Mouse (Mus musculus): ENCODE results near the gene Prss16. TPM values are rescaled to one million over a fixed set of nuclear protein-coding genes. Genes with fewer than 3 reads are reported as not detected.
"Not testable (repeated sequence)": the region's sequence is repeated elsewhere in the genome, so short reads cannot be mapped to it uniquely, and the experiment has no call there.

Prss16 gene
- polyA plus RNA-seq, 1 experiment: not detected

DNA sequence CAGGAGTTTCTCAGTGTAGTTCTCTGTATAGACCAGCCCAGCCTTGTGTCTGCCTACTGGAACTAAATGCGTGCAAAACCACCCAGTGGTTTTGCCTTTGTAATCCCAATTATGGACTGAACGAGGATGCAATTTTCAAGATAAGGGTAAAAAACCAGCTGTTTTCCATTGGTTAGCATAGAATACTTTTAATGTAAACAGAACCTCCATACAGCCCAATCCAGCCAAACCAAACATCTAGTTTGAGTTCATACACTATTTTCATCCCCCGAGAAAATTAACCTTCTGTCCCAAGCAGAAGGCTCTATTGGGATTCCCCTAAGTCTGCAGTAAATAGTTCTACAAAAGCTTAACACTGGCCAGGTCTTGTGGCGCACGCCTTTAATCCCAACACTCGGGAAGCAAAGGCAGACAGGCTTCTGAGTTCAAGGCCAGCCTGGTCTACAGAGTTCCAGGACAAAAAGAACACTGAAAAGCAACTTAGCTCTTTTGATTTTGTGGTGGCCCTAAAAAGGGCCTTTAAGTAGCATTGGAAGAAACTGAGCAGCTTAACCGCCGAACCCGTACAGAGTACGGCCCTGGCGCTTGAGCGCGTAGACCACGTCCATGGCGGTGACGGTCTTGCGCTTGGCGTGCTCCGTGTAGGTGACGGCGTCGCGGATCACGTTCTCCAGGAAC is 31.1 kb upstream of the Prss16 start:
- Histone ChIP-seq H3K4me3 (ENCODE audit: insufficient read depth, low read depth, low read length) (peak overlapping the region; percentile 45), H3K27ac (replicated peaks; ENCODE audit: low read depth, low read length) (no peak overlapping the region), H3K4me1 (ENCODE audit: control insufficient read depth, insufficient read depth, insufficient read length, low read length) (peaks cover 3% of the 10 kb centered on the region)

GRCm38 (mm10) chr13:22039951-22040463 is 30.5 kb upstream of the Prss16 start:
- H3K27ac ChIP-seq (replicated peaks; ENCODE audit: low read depth, low read length): no peak overlapping the region

DNA sequence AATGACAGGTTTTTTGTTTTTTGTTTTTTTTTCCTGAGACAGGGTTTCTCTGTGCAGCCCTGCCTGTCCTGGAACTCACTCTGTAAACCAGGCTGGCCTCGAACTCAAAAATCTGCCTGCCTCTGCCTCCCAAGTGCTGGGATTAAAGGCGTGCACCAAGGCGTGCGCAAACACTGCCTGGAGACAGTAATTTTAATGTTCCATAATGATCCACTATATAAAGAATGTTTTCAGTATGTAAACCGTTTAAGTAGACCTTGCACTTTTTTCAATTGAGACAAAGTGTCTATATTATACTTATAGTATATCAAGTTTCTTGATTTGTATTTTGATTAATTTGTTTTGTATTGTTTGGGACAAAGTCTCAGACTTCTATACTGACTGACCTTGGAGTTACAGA is 29.8 kb upstream of the Prss16 start:
- no peak overlapping the region for H3K4me3 ChIP-seq (ENCODE audit: insufficient read depth, low read depth, low read length)
- peaks cover 3% of the 10 kb centered on the region for H3K4me1 ChIP-seq (ENCODE audit: control insufficient read depth, insufficient read depth, insufficient read length, low read length)
- no peak overlapping the region for H3K27ac ChIP-seq (replicated peaks; ENCODE audit: low read depth, low read length)

More at GRCm38 (mm10) chr13:22039951-22040463, 30.5 kb upstream of the Prss16 start:
- H3K4me1 ChIP-seq (ENCODE audit: control insufficient read depth, insufficient read depth, insufficient read length, low read length): peaks cover 3% of the 10 kb centered on the region
- H3K4me3 ChIP-seq (ENCODE audit: insufficient read depth, low read depth, low read length): no peak overlapping the region

DNA sequence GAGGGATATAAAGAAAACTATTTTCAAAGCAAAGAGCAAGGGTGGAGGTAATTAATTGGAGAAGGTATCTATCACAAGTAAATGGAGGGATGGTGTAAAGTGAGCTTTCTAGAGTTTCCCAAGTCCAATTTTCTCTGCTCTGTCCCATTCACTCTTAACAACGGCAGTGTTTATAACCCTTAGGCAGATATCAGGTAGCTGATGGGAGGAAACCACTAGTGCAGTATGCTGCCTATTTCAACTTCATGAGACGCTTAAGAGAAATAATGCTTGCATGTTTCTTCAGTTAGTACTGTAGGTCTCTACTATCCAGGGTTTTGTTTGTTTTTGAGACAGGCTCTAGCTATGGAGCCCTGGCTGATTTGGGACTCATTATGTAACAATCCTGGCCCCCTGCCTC is 27.9 kb upstream of the Prss16 start:
- Histone ChIP-seq H3K27ac (replicated peaks; ENCODE audit: low read depth, low read length) (no peak overlapping the region), H3K4me3 (ENCODE audit: insufficient read depth, low read depth, low read length) (no peak overlapping the region), H3K4me1 (ENCODE audit: control insufficient read depth, insufficient read depth, insufficient read length, low read length) (peaks cover 3% of the 10 kb centered on the region; the same call in 1 of the 2 replicates)

GRCm38 (mm10) chr13:22036986-22037385 is 27.4 kb upstream of the Prss16 start:
- no peak overlapping the region for H3K27ac ChIP-seq (replicated peaks; ENCODE audit: low read depth, low read length)
- no peak overlapping the region for H3K4me3 ChIP-seq (ENCODE audit: insufficient read depth, low read depth, low read length)
- H3K4me1 ChIP-seq (ENCODE audit: control insufficient read depth, insufficient read depth, insufficient read length, low read length): peaks cover 3% of the 10 kb centered on the region; the same call in 1 of the 2 replicates

DNA sequence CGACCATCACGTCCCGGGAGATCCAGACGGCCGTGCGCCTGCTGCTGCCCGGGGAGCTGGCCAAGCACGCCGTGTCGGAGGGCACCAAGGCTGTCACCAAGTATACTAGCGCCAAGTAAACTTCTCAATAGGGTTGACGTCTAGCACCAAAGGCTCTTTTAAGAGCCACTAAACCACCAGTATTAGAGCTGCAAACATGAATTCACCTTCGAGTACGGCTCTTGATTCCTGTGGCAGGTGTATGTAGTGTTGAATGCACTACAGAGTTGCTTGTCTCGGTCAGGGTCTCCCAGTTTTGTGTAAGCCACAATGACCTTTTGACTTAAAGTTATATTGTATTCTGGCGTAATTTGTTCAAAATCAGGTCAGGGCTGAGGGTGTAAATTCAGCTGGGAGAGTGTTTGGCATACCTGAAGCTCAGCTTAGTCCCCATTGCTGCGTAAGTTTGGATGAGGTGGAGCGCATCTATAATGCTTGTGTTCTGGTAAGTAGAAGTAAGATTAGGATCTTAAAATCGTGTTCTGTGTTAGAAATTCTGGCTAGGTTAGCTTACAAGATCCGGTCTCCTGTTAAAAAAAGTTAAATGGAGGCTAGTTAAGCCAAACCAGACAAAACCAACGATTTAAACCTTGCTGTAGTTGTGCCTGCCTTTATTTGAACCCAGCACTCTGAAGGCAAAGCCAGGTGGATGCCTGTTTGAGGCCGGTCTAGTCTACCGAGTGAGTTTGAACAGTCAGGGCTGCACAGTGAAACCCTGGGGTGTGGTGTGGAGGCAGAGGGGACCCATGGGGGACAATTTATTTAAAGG is 26.8 kb upstream of the Prss16 start:
- peak overlapping the region; percentile 34 for H3K4me3 ChIP-seq (ENCODE audit: insufficient read depth, low read depth, low read length)
- H3K4me1 ChIP-seq (ENCODE audit: control insufficient read depth, insufficient read depth, insufficient read length, low read length): peaks cover 3% of the 10 kb centered on the region; the same call in 1 of the 2 replicates
- no peak overlapping the region for H3K27ac ChIP-seq (replicated peaks; ENCODE audit: low read depth, low read length)

- H3K4me1 ChIP-seq (ENCODE audit: control insufficient read depth, insufficient read depth, insufficient read length, low read length); H3K27ac ChIP-seq (replicated peaks; ENCODE audit: low read depth, low read length): not testable (repeated sequence)
- peak within 1 kb of the TSS; percentile 49 for H3K4me3 ChIP-seq (ENCODE audit: insufficient read depth, low read depth, low read length)
Observed at GRCm38 (mm10) chr13:22035267-22036148, 26.0 kb upstream of the Prss16 start, which contains the start of the genes Hist1h2ah and Hist1h2bk. TSS of gene Hist1h2ah (minus strand) at chr13:22035568. TSS of gene Hist1h2bk (plus strand) at chr13:22035870.

DNA sequence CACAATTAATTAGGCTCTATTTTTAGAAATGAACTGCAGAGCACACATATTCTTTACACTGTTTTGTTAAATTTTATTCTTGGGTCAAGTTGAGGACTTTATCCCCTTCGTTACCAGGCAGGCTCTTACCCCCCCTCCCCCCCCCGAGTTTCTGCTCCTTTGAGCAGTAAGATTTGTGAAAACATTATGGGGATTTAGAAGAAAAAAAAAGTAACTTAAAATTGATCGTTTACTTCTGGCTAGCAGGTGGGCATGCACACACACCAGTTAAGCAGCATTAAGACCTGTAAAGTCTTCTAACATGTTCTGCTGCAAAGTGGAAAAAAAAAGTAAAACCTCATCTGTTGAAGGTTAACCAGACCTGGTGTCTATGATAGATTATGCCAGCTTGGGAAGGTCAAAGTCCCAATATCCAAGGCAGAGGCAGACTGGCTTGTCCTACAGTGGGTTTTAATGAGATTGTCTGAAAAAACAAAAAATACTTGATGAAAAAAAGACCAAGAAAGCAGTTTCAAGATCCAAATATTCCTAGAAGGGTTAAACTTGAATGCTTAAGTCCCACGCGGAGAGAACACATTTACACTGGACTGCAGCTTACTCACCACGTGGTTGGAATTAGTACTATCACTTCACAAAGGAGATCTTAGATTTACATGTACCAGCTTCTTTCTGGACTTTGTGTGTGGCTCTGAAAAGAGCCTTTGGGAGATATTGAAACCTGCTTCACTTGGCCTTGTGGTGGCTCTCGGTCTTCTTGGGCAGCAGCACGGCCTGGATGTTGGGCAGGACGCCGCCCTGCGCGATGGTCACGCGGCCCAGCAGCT is 25.1 kb upstream of the Prss16 start:
- Histone ChIP-seq H3K4me1 (ENCODE audit: control insufficient read depth, insufficient read depth, insufficient read length, low read length) (peaks cover 3% of the 10 kb centered on the region; the same call in 1 of the 2 replicates), H3K27ac (replicated peaks; ENCODE audit: low read depth, low read length) (no peak overlapping the region), H3K4me3 (ENCODE audit: insufficient read depth, low read depth, low read length) (peak overlapping the region; percentile 39)

- Histone ChIP-seq H3K4me1 (ENCODE audit: control insufficient read depth, insufficient read depth, insufficient read length, low read length) (peaks cover 3% of the 10 kb centered on the region; the same call in 1 of the 2 replicates), H3K27ac (replicated peaks; ENCODE audit: low read depth, low read length) (no peak overlapping the region), H3K4me3 (ENCODE audit: insufficient read depth, low read depth, low read length) (no peak overlapping the region)
Observed at GRCm38 (mm10) chr13:22033741-22034442, 24.4 kb upstream of the Prss16 start.

- no peak overlapping the region for H3K27ac ChIP-seq (replicated peaks; ENCODE audit: low read depth, low read length)
- no peaks in the 10 kb centered on the region for H3K4me1 ChIP-seq (ENCODE audit: control insufficient read depth, insufficient read depth, insufficient read length, low read length)
- H3K4me3 ChIP-seq (ENCODE audit: insufficient read depth, low read depth, low read length): no peak overlapping the region
Observed at GRCm38 (mm10) chr13:22030493-22030892, 21.0 kb upstream of the Prss16 start.

- H3K4me3 ChIP-seq (ENCODE audit: insufficient read depth, low read depth, low read length): no peak overlapping the region
- no peak overlapping the region for H3K27ac ChIP-seq (replicated peaks; ENCODE audit: low read depth, low read length)
- no peaks in the 10 kb centered on the region for H3K4me1 ChIP-seq (ENCODE audit: control insufficient read depth, insufficient read depth, insufficient read length, low read length)
Observed at GRCm38 (mm10) chr13:22029928-22030327, 20.4 kb upstream of the Prss16 start.

DNA sequence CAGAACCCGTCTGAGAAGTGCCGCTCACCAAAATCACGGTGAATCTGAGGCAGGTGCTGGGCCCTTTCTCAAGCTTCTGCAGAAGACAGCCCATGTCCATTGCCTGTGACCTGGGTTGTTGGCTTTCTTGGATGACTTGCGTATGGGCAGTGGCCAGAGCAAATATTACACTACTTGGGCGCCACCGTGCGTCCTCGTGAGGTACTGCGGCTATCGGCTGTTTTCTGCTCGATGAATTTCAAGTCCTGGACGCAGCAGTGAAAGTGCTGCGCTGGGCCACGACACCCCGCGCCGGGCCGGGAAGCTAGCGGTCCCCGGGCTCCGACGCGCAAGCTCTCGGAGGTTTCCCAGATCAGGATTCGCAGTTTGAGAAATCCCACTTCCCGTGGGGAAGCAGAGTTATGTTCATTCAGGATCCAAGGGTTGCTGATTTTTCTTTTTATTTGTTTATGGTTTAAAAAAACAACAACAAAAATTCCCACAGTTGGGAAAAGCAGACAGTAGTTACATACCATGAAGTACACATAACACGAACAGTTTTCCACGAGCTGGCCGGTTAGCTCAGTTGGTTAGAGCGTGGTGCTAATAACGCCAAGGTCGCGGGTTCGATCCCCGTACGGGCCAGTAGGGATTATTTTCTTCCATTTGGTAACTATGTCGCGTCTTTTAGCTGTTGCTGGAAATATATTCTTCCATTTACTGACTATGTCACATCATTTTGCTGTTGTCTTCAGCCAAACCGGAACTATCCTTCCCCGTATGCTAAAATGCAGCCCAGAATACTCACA is 19.3 kb upstream of the Prss16 start:
- Histone ChIP-seq H3K27ac (replicated peaks; ENCODE audit: low read depth, low read length) (peak overlapping the region; percentile 64), H3K4me3 (ENCODE audit: insufficient read depth, low read depth, low read length) (peak overlapping the region; percentile 94), H3K4me1 (ENCODE audit: control insufficient read depth, insufficient read depth, insufficient read length, low read length) (no peaks in the 10 kb centered on the region)

Data from brown adipose tissue, adult 24 weeks (tissue).